Mouse (Mus musculus): Measurements from ENCODE around the gene Cpxm1. TPM values are rescaled to one million over a fixed set of nuclear protein-coding genes. Genes with fewer than 3 reads are reported as not detected.
A peak's percentile ranks its signal among the peaks of the same experiment; 100 is the strongest.

Gene Cpxm1
- total and polyA plus RNA-seq, 3 experiments: 6.5 to 10.7 TPM; not detected in 1

DNA sequence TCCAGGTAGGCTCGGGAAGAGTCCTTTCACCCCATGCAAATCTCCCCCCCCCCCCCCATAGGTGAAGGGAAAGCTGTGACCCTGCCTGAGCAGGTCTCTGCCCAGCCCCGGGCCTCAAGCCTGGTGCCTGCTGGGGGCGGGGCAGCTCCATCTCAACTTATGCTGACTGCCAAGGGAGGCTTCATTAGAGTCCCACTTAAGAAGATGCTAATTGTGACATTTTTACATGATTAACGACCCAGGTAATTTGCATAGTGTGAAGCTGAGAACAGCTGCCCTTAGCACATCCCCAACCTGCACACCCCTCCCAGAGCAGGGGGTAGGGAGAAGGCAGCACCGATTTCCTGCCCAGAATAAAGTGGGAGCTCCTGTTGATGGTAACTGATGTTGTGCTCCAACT, 38.5 kb downstream of the Cpxm1 start:
- Histone ChIP-seq H3K9me3 (replicated peaks; ENCODE audit: insufficient read depth, low read length) (no peaks in the 10 kb centered on the region), H3K79me2 (ENCODE audit: control insufficient read depth, insufficient read depth, low read length, poor library complexity) (no peaks in the 10 kb centered on the region), H3K9ac (ENCODE audit: control insufficient read depth, low read depth, low read length, poor library complexity, severe bottlenecking) (no peak overlapping the region), H3K4me1 (ENCODE audit: control insufficient read depth in 1 of 2, insufficient read depth in 2 of 2, low read length in 2 of 2) (peaks cover 0 to 15% of the 10 kb centered on the region in 2 experiments; a peak in 2 of 4 replicates), H3K27me3 (ENCODE audit: control insufficient read depth in 1 of 2, insufficient read depth in 2 of 2, low read length in 2 of 2) (no peaks in the 10 kb centered on the region), H3K4me3 (ENCODE audit: control insufficient read depth in 1 of 2, insufficient read depth in 1 of 2, low read depth in 2 of 2, low read length in 2 of 2) (no peak overlapping the region), H3K27ac (ENCODE audit: control insufficient read depth, low read depth, low read length) (no peak overlapping the region), H3K36me3 (ENCODE audit: control insufficient read depth in 1 of 2, insufficient read depth in 2 of 2, low read length in 2 of 2) (peaks cover 0 to 10% of the 10 kb centered on the region in 2 experiments; a peak in 2 of 4 replicates)
- no peak for TF ChIP-seq USF2 (IDR thresholded peaks at IDR 0.05; ENCODE audit: borderline replicate concordance in 1 of 2, insufficient read depth in 1 of 2, low read depth in 1 of 2, low read length in 2 of 2)
- DNase-seq (ENCODE audit: low read depth, low spot score): no peak

GRCm38 (mm10) chr2:130357551-130357950, 39.8 kb downstream of the Cpxm1 start:
- no peak overlapping the region for H3K9ac ChIP-seq (ENCODE audit: control insufficient read depth, low read depth, low read length, poor library complexity, severe bottlenecking)
- no peaks in the 10 kb centered on the region for H3K27me3 ChIP-seq (ENCODE audit: control insufficient read depth in 1 of 2, insufficient read depth in 2 of 2, low read length in 2 of 2)
- no peaks in the 10 kb centered on the region for H3K9me3 ChIP-seq (replicated peaks; ENCODE audit: insufficient read depth, low read length)
- H3K79me2 ChIP-seq (ENCODE audit: control insufficient read depth, insufficient read depth, low read length, poor library complexity): no peaks in the 10 kb centered on the region
- no peak overlapping the region for H3K27ac ChIP-seq (ENCODE audit: control insufficient read depth, low read depth, low read length)
- peaks cover 0 to 10% of the 10 kb centered on the region in 2 experiments; a peak in 2 of 4 replicates for H3K36me3 ChIP-seq (ENCODE audit: control insufficient read depth in 1 of 2, insufficient read depth in 2 of 2, low read length in 2 of 2)
- peaks cover 0 to 15% of the 10 kb centered on the region in 2 experiments; a peak in 2 of 4 replicates for H3K4me1 ChIP-seq (ENCODE audit: control insufficient read depth in 1 of 2, insufficient read depth in 2 of 2, low read length in 2 of 2)
- no peak overlapping the region for H3K4me3 ChIP-seq (ENCODE audit: control insufficient read depth in 1 of 2, insufficient read depth in 1 of 2, low read depth in 2 of 2, low read length in 2 of 2)
- peak; percentile 56 for DNase-seq (ENCODE audit: low read depth, low spot score)
- TF ChIP-seq RCOR1 (IDR thresholded peaks at IDR 0.05; ENCODE audit: low read depth, low read length): peak; percentile 92
- no peak for TF ChIP-seq CHD2 (IDR thresholded peaks at IDR 0.05; ENCODE audit: low read length)
- no peak for TF ChIP-seq ZC3H11A (IDR thresholded peaks at IDR 0.05; ENCODE audit: low read depth, low read length)
- no peak for TF ChIP-seq MAFK (IDR thresholded peaks at IDR 0.05; ENCODE audit: borderline replicate concordance, low read depth, low read length)
- TF ChIP-seq GATA1 (IDR thresholded peaks at IDR 0.05; ENCODE audit: low read depth, low read length): peak; percentile 91
- TF ChIP-seq TCF12 (IDR thresholded peaks at IDR 0.05; ENCODE audit: low read depth, low read length): peak; percentile 75
- peak; percentile 79 to 87 for TF ChIP-seq EP300 (IDR thresholded peaks at IDR 0.05; ENCODE audit: low read depth in 1 of 2, low read length in 2 of 2)
- peak; percentile 65; the same call in 1 of the 2 replicates for TF ChIP-seq BHLHE40 (IDR thresholded peaks at IDR 0.05; ENCODE audit: borderline replicate concordance, low read depth, low read length)
- peak; percentile 62 for TF ChIP-seq MXI1 (IDR thresholded peaks at IDR 0.05; ENCODE audit: low read depth, low read length)
- TF ChIP-seq MEF2A (IDR thresholded peaks at IDR 0.05; ENCODE audit: extremely low read depth, insufficient replicate concordance, low read depth, low read length, poor library complexity, severe bottlenecking): no peak
- peak; percentile 41; the same call in 1 of the 2 replicates for TF ChIP-seq MYC (IDR thresholded peaks at IDR 0.05; ENCODE audit: low read depth, low read length)
- TF ChIP-seq MAZ (IDR thresholded peaks at IDR 0.05; ENCODE audit: low read depth, low read length): peak; percentile 84; the same call in 1 of the 2 replicates
- TF ChIP-seq MAX (IDR thresholded peaks at IDR 0.05; ENCODE audit: low read length): peak; percentile 56; the same call in 1 of the 2 replicates
- TF ChIP-seq ZMIZ1 (IDR thresholded peaks at IDR 0.05; ENCODE audit: low read depth, low read length): no peak
- peak; percentile 70 for TF ChIP-seq SIN3A (IDR thresholded peaks at IDR 0.05; ENCODE audit: low read length)
- TF ChIP-seq ETS1 (IDR thresholded peaks at IDR 0.05; ENCODE audit: low read depth, low read length): peak; percentile 82
- 0 out of 2 replicates have a peak, but pooled peaks have one; percentile 13 for TF ChIP-seq ZNF384 (IDR thresholded peaks at IDR 0.05; ENCODE audit: low read depth, low read length)

All from MEL (cell line).